Mouse (Mus musculus) MEL (cell line): ENCODE results near the gene Ppfibp2. TPM values are rescaled to one million over a fixed set of nuclear protein-coding genes. Genes with fewer than 3 reads are reported as not detected.

Experiments used
- DNase-seq: peaks from one replicate; pipeline ENCODE4 v3.0.0; 2011; ENCODE audit warnings: low read depth, low spot score
- H3K27ac ChIP-seq: 2 replicates; pipeline ENCODE4 v1.5.1; 2012; ENCODE audit warnings: low read depth, mild to moderate bottlenecking, control low read depth, low read length, moderate library complexity; ENCODE audit not compliant: control insufficient read depth
- H3K27me3 ChIP-seq, 2 experiments: fragments of 150-350 bp in 1 of 2; sonication (generic) in 1 of 2; 2 replicates each; pipeline ENCODE4 v1.6.1; 2012; ENCODE audit warnings: low read length in 2 of 2, mild to moderate bottlenecking in 2 of 2, improper control_type of control experiment in 1 of 2, moderate library complexity in 1 of 2; ENCODE audit not compliant: insufficient read depth in 2 of 2, control insufficient read depth in 1 of 2
- H3K36me3 ChIP-seq, 2 experiments: 2 replicates each; pipeline ENCODE4 v1.6.1; 2012 to 2014; ENCODE audit warnings: low read length in 2 of 2, improper control_type of control experiment in 1 of 2, inconsistent platforms in 1 of 2, mild to moderate bottlenecking in 1 of 2; ENCODE audit not compliant: insufficient read depth in 2 of 2, control insufficient read depth in 1 of 2
- H3K4me1 ChIP-seq, 2 experiments: fragments of 150-350 bp in 1 of 2; sonication (generic) in 1 of 2; 2 replicates each; pipeline ENCODE4 v1.6.1; 2012; ENCODE audit warnings: low read length in 2 of 2, improper control_type of control experiment in 1 of 2, mild to moderate bottlenecking in 1 of 2; ENCODE audit not compliant: insufficient read depth in 2 of 2, control insufficient read depth in 1 of 2
- H3K4me3 ChIP-seq, 2 experiments: fragments of 150-350 bp in 1 of 2; sonication (generic) in 1 of 2; 2 replicates each; pipeline ENCODE4 v1.5.1; 2012; ENCODE audit warnings: low read depth in 2 of 2, low read length in 2 of 2, mild to moderate bottlenecking in 2 of 2, moderate library complexity in 2 of 2, control low read depth in 1 of 2, improper control_type of control experiment in 1 of 2; ENCODE audit not compliant: control insufficient read depth in 1 of 2, insufficient read depth in 1 of 2
- H3K79me2 ChIP-seq: 2 replicates; pipeline ENCODE4 v1.6.1; 2012; ENCODE audit warnings: mild to moderate bottlenecking, low read length, moderate library complexity; ENCODE audit not compliant: control insufficient read depth, poor library complexity, insufficient read depth
- H3K9ac ChIP-seq: 2 replicates; pipeline ENCODE4 v1.6.1; 2012; ENCODE audit warnings: low read depth, mild to moderate bottlenecking, control low read depth, low read length, moderate library complexity; ENCODE audit not compliant: control insufficient read depth, poor library complexity, severe bottlenecking
- H3K9me3 ChIP-seq: fragments of 150-350 bp; sonication (generic); replicated peaks from 2 replicates; pipeline ENCODE4 v1.6.1; 2012; ENCODE audit warnings: mild to moderate bottlenecking, low read length, improper control_type of control experiment, moderate library complexity; ENCODE audit not compliant: insufficient read depth
- BHLHE40 ChIP-seq: IDR thresholded peaks from 2 replicates; pipeline ENCODE4 v1.6.1; 2012; ENCODE audit warnings: low read depth, mild to moderate bottlenecking, inconsistent platforms, low read length, improper control_type of control experiment, borderline replicate concordance
- CHD1 ChIP-seq: IDR thresholded peaks from 2 replicates; pipeline ENCODE4 v1.6.1; 2012; ENCODE audit warnings: low read depth, mild to moderate bottlenecking, inconsistent platforms, low read length, improper control_type of control experiment
- CHD2 ChIP-seq: IDR thresholded peaks from 2 replicates; pipeline ENCODE4 v1.6.1; 2011; ENCODE audit warnings: low read length, improper control_type of control experiment
- E2F4 ChIP-seq: IDR thresholded peaks from 2 replicates; pipeline ENCODE4 v1.6.1; 2011; ENCODE audit warnings: low read depth, low read length, improper control_type of control experiment, borderline replicate concordance
- ELF1 ChIP-seq: IDR thresholded peaks from 2 replicates; pipeline ENCODE4 v1.6.1; 2014; ENCODE audit warnings: low read depth, mild to moderate bottlenecking, inconsistent platforms, low read length, improper control_type of control experiment, moderate library complexity
- EP300 ChIP-seq, 2 experiments: IDR thresholded peaks; 2 replicates each; pipeline ENCODE4 v1.6.1; 2011; ENCODE audit warnings: improper control_type of control experiment in 2 of 2, low read length in 2 of 2, low read depth in 1 of 2, mild to moderate bottlenecking in 1 of 2
- ETS1 ChIP-seq: IDR thresholded peaks from 2 replicates; pipeline ENCODE4 v1.6.1; 2012; ENCODE audit warnings: low read depth, mild to moderate bottlenecking, inconsistent platforms, low read length, improper control_type of control experiment, moderate library complexity
- GABPA ChIP-seq: IDR thresholded peaks from 2 replicates; pipeline ENCODE4 v1.6.1; 2012; ENCODE audit warnings: low read depth, mild to moderate bottlenecking, inconsistent platforms, low read length, improper control_type of control experiment, moderate library complexity
- GATA1 ChIP-seq: IDR thresholded peaks from 2 replicates; pipeline ENCODE4 v1.6.1; 2011; ENCODE audit warnings: low read depth, low read length, improper control_type of control experiment
- HCFC1 ChIP-seq: IDR thresholded peaks from 2 replicates; pipeline ENCODE4 v1.6.1; 2012; ENCODE audit warnings: low read depth, mild to moderate bottlenecking, inconsistent platforms, low read length, improper control_type of control experiment, moderate library complexity
- KAT2A ChIP-seq: conservative IDR thresholded peaks from 2 replicates; pipeline ENCODE4 v1.6.1; 2012; ENCODE audit warnings: low read depth, low read length, improper control_type of control experiment, inconsistent platforms
- MAFK ChIP-seq: IDR thresholded peaks from 2 replicates; pipeline ENCODE4 v1.6.1; 2011; ENCODE audit warnings: low read depth, mild to moderate bottlenecking, low read length, improper control_type of control experiment, borderline replicate concordance
- MAX ChIP-seq: IDR thresholded peaks from 2 replicates; pipeline ENCODE4 v1.6.1; 2011; ENCODE audit warnings: low read length, improper control_type of control experiment
- MAZ ChIP-seq: IDR thresholded peaks from 2 replicates; pipeline ENCODE4 v1.6.1; 2012; ENCODE audit warnings: low read depth, mild to moderate bottlenecking, inconsistent platforms, low read length, improper control_type of control experiment
- MEF2A ChIP-seq: IDR thresholded peaks from 2 replicates; pipeline ENCODE4 v1.6.1; 2014; ENCODE audit warnings: low read depth, mild to moderate bottlenecking, inconsistent platforms, low read length, improper control_type of control experiment; ENCODE audit not compliant: poor library complexity, insufficient replicate concordance, severe bottlenecking; ENCODE audit errors: extremely low read depth
- MYC ChIP-seq: IDR thresholded peaks from 2 replicates; pipeline ENCODE4 v1.6.1; 2011; ENCODE audit warnings: low read depth, mild to moderate bottlenecking, low read length, improper control_type of control experiment, moderate library complexity
- NELFE ChIP-seq: IDR thresholded peaks from 2 replicates; pipeline ENCODE4 v1.6.1; 2011; ENCODE audit warnings: low read depth, low read length, improper control_type of control experiment
- POLR2A ChIP-seq, 2 experiments: IDR thresholded peaks; 2 replicates each; pipeline ENCODE4 v1.6.1; 2011 to 2012; ENCODE audit warnings: low read length in 2 of 2, mild to moderate bottlenecking in 2 of 2, control low read depth in 1 of 2, improper control_type of control experiment in 1 of 2, low read depth in 1 of 2, moderate library complexity in 1 of 2; ENCODE audit not compliant: control insufficient read depth in 1 of 2, insufficient read depth in 1 of 2, poor library complexity in 1 of 2
- POLR2AphosphoS5 ChIP-seq: IDR thresholded peaks from 2 replicates; pipeline ENCODE4 v1.6.1; 2012; ENCODE audit warnings: low read depth, borderline replicate concordance, mild to moderate bottlenecking, inconsistent platforms, low read length, moderate library complexity, mixed read lengths
- RAD21 ChIP-seq: IDR thresholded peaks from 2 replicates; pipeline ENCODE4 v1.6.1; 2011; ENCODE audit warnings: mild to moderate bottlenecking, low read depth, low read length, improper control_type of control experiment
- RCOR1 ChIP-seq: IDR thresholded peaks from 2 replicates; pipeline ENCODE4 v1.6.1; 2012; ENCODE audit warnings: low read depth, mild to moderate bottlenecking, inconsistent platforms, low read length, improper control_type of control experiment
- SIN3A ChIP-seq: IDR thresholded peaks from 2 replicates; pipeline ENCODE4 v1.6.1; 2012; ENCODE audit warnings: low read length, improper control_type of control experiment, inconsistent platforms
- TAL1 ChIP-seq: IDR thresholded peaks from 2 replicates; pipeline ENCODE4 v1.6.1; 2012; ENCODE audit warnings: mild to moderate bottlenecking, inconsistent platforms, low read length, moderate library complexity, mixed read lengths
- TCF12 ChIP-seq: IDR thresholded peaks from 2 replicates; pipeline ENCODE4 v1.6.1; 2014; ENCODE audit warnings: low read depth, mild to moderate bottlenecking, inconsistent platforms, low read length, improper control_type of control experiment, moderate library complexity
- UBTF ChIP-seq: IDR thresholded peaks from 2 replicates; pipeline ENCODE4 v1.6.1; 2012; ENCODE audit warnings: low read depth, mild to moderate bottlenecking, inconsistent platforms, low read length, improper control_type of control experiment, moderate library complexity, borderline replicate concordance; ENCODE audit not compliant: insufficient read depth
- USF2 ChIP-seq, 2 experiments: IDR thresholded peaks; 2 replicates each; pipeline ENCODE4 v1.6.1; 2011 to 2012; ENCODE audit warnings: improper control_type of control experiment in 2 of 2, low read length in 2 of 2, borderline replicate concordance in 1 of 2, inconsistent platforms in 1 of 2, low read depth in 1 of 2, mild to moderate bottlenecking in 1 of 2; ENCODE audit not compliant: insufficient read depth in 1 of 2
- ZC3H11A ChIP-seq: IDR thresholded peaks from 2 replicates; pipeline ENCODE4 v1.6.1; 2012; ENCODE audit warnings: low read depth, mild to moderate bottlenecking, inconsistent platforms, low read length, improper control_type of control experiment
- ZMIZ1 ChIP-seq: IDR thresholded peaks from 2 replicates; pipeline ENCODE4 v1.6.1; 2012; ENCODE audit warnings: low read depth, mild to moderate bottlenecking, inconsistent platforms, low read length, improper control_type of control experiment, moderate library complexity
- ZNF384 ChIP-seq: IDR thresholded peaks from 2 replicates; pipeline ENCODE4 v1.6.1; 2012; ENCODE audit warnings: low read depth, mild to moderate bottlenecking, inconsistent platforms, low read length, improper control_type of control experiment
- polyA plus RNA-seq, 2 experiments: library from polyadenylated mRNA; stranded (reverse) in 1 of 2; unstranded in 1 of 2; fragments of >175 nt in 1 of 2; fragments of >200 nt in 1 of 2; gene quantifications; 2 replicates each; pipeline versions ENCODE4 v1.2.1 to v1.2.4; 2012; ENCODE audit warnings: low replicate concordance in 2 of 2, low read depth in 1 of 2; ENCODE audit not compliant: insufficient read length in 2 of 2, insufficient read depth in 1 of 2, missing spikeins in 1 of 2
- total RNA-seq: library from RNA; depleted of rRNA; stranded (reverse); fragments of 300-350 nt; gene quantifications from 2 replicates; pipeline ENCODE4 v1.2.3, GENCODE M21; 2012

Gene Ppfibp2
- total and polyA plus RNA-seq, 3 experiments = not detected

GRCm38 (mm10) chr7:107687412-107687811 is 92.4 kb downstream of the Ppfibp2 start:
- H3K27ac ChIP-seq = no peak overlapping the region
- no peaks in the 10 kb centered on the region for H3K79me2 ChIP-seq
- no peaks in the 10 kb centered on the region for H3K27me3 ChIP-seq
- no peaks in the 10 kb centered on the region for H3K36me3 ChIP-seq
- no peak for DNase-seq
- no peak overlapping the region for H3K4me3 ChIP-seq
- no peak overlapping the region for H3K9ac ChIP-seq
- no peaks in the 10 kb centered on the region for H3K9me3 ChIP-seq
- TF ChIP-seq GATA1 (no peak), ZC3H11A (no peak), ZNF384 (no peak), CHD2 (no peak), MAZ (no peak), CHD1 (no peak), EP300 (IDR thresholded peaks at IDR 0.05; ENCODE audit: low read depth in 1 of 2, low read length in 2 of 2) (no peak), ZMIZ1 (no peak), USF2 (IDR thresholded peaks at IDR 0.05; ENCODE audit: borderline replicate concordance in 1 of 2, insufficient read depth in 1 of 2, low read depth in 1 of 2, low read length in 2 of 2) (no peak), ELF1 (no peak), MYC (no peak), POLR2A (IDR thresholded peaks at IDR 0.05; ENCODE audit: control insufficient read depth in 1 of 2, insufficient read depth in 1 of 2, low read depth in 1 of 2, low read length in 2 of 2, poor library complexity in 1 of 2) (no peak), POLR2AphosphoS5 (no peak), TAL1 (no peak), KAT2A (no peak), MEF2A (no peak), TCF12 (no peak), NELFE (no peak), E2F4 (no peak)
- no peaks in the 10 kb centered on the region for H3K4me1 ChIP-seq

- H3K9ac ChIP-seq = no peak overlapping the region
- no peak overlapping the region for H3K4me3 ChIP-seq
- H3K27ac ChIP-seq = no peak overlapping the region
- H3K36me3 ChIP-seq = no peaks in the 10 kb centered on the region
- DNase-seq = no peak
- H3K79me2 ChIP-seq = no peaks in the 10 kb centered on the region
- TF ChIP-seq MAFK = no peak
- no peak for TF ChIP-seq POLR2AphosphoS5
- no peak for TF ChIP-seq RCOR1
- no peak for TF ChIP-seq CHD1
- TF ChIP-seq BHLHE40 = no peak
- TF ChIP-seq UBTF = no peak
- no peak for TF ChIP-seq SIN3A
- TF ChIP-seq ZMIZ1 = no peak
- no peak for TF ChIP-seq ZC3H11A
- TF ChIP-seq GABPA = no peak
- no peak for TF ChIP-seq ELF1
- TF ChIP-seq RAD21 = no peak
- no peak for TF ChIP-seq MEF2A
- no peak for TF ChIP-seq MAZ
- no peak for TF ChIP-seq ETS1
- no peak for TF ChIP-seq HCFC1
- no peak for TF ChIP-seq MAX
- no peaks in the 10 kb centered on the region for H3K27me3 ChIP-seq
- no peaks in the 10 kb centered on the region for H3K9me3 ChIP-seq
- no peaks in the 10 kb centered on the region for H3K4me1 ChIP-seq
Observed at GRCm38 (mm10) chr7:107688040-107688439, 93.0 kb downstream of the Ppfibp2 start.
